Mouse (Mus musculus) E14TG2a.4 (cell line): ENCODE measurements around the gene Gm20696.

ENCODE experiments used
- CTCF ChIP-seq: conservative IDR thresholded peaks from 2 replicates; pipeline ENCODE4 v1.5.1; 2014; ENCODE audit warnings: low read length
- NANOG ChIP-seq: IDR thresholded peaks from 2 replicates; pipeline ENCODE4 v1.6.1; 2014; ENCODE audit warnings: borderline replicate concordance, low read length, mixed read lengths
- POU5F1 ChIP-seq: IDR thresholded peaks from 2 replicates; pipeline ENCODE4 v1.6.1; 2014; ENCODE audit warnings: low read length, borderline replicate concordance

DNA sequence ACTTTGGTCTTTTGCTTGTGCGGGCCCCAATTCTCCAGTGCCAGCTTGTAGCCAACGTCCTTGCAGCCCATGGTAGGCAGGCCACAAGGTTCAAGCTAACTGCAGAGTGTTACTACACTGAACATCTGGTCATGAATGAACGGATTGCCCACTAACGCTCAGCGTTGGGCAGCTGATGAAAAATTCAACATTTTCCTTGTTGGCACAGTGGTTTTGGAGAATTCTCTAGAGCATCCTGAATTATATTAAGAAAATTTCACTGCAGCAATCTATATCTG is 327.3 kb downstream of the Gm20696 start:
- TF ChIP-seq CTCF: no peak
- TF ChIP-seq NANOG: no peak
- TF ChIP-seq POU5F1: no peak
